Mouse (Mus musculus) lung, postnatal 0 days (tissue): ENCODE results near the gene Sdccag8. TPM values are rescaled to one million over a fixed set of nuclear protein-coding genes. Genes with fewer than 3 reads are reported as not detected.

ENCODE experiments used
- ATAC-seq: fragments of 200-750 bp; cut with Nextera tagmentation; 2 replicates; pipeline ENCODE4 v1.8.0; 2017; ENCODE audit warnings: moderate library complexity
- DNase-seq: peaks from one replicate; pipeline ENCODE4 v3.0.0-alpha.2; 2016; ENCODE audit warnings: low spot score
- H3K27ac ChIP-seq: fragments of 300-500 bp; sonication (generic); 2 replicates; pipeline ENCODE4 v1.5.1; 2014; ENCODE audit warnings: antibody characterized with exemption, mild to moderate bottlenecking, low read length, mixed read lengths
- H3K27me3 ChIP-seq: fragments of 300-500 bp; sonication (generic); replicated peaks from 2 replicates; pipeline ENCODE4 v1.6.1; 2014; ENCODE audit warnings: low read length, mixed read lengths; ENCODE audit not compliant: insufficient read depth
- H3K36me3 ChIP-seq: fragments of 300-500 bp; sonication (generic); 2 replicates; pipeline ENCODE4 v1.6.1; 2014; ENCODE audit warnings: low read length, mixed read lengths; ENCODE audit not compliant: insufficient read depth
- H3K4me1 ChIP-seq: fragments of 300-500 bp; sonication (generic); 2 replicates; pipeline ENCODE4 v1.6.1; 2014; ENCODE audit warnings: antibody characterized with exemption, low read depth, low read length, mixed read lengths; ENCODE audit not compliant: insufficient read depth
- H3K4me2 ChIP-seq: fragments of 300-500 bp; sonication (generic); replicated peaks from 2 replicates; pipeline ENCODE4 v1.6.1; 2014; ENCODE audit warnings: low read depth, mild to moderate bottlenecking, low read length, moderate library complexity, mixed read lengths
- H3K4me3 ChIP-seq: fragments of 300-500 bp; sonication (generic); 2 replicates; pipeline ENCODE4 v1.5.1; 2014; ENCODE audit warnings: low read depth, low read length
- H3K9ac ChIP-seq: fragments of 300-500 bp; sonication (generic); replicated peaks from 2 replicates; pipeline ENCODE4 v1.6.1; 2014; ENCODE audit warnings: low read depth, mild to moderate bottlenecking
- H3K9me3 ChIP-seq: fragments of 300-500 bp; sonication (generic); 2 replicates; pipeline ENCODE4 v1.6.1; 2016; ENCODE audit warnings: low read length, mixed read lengths
- CTCF ChIP-seq: IDR thresholded peaks from 2 replicates; pipeline ENCODE4 v1.5.1; 2016; ENCODE audit warnings: antibody characterized with exemption, mild to moderate bottlenecking
- EP300 ChIP-seq: IDR thresholded peaks from 2 replicates; pipeline ENCODE4 v1.6.1; 2016; ENCODE audit warnings: antibody characterized with exemption, mild to moderate bottlenecking, control low read depth
- WGBS: fragments of 180-500 bp; shearing (Covaris S2); extraction: QIAGEN DNeasy Blood & Tissue Kit; methylation state at CpG from one replicate; pipeline ENCODE4 v1.1.7; 2014; 5-methylcytosine and 5-hydroxymethylcytosine counted together
- microRNA counts: library from miRNA; unstranded; fragments of <30 nt; microRNA quantifications from one replicate; lab custom pipeline; 2015
- microRNA-seq: library from miRNA; unstranded; fragments of <30 nt; microRNA quantifications from one replicate; pipeline ENCODE4, GENCODE M21; 2016
- polyA plus RNA-seq: library from polyadenylated mRNA; unstranded; fragments of >200 nt; fragmentation: Nextera tagmentation; extraction: Ambion mirVana; gene quantifications from 2 replicates; pipeline ENCODE4 v1.2.1, GENCODE M21; 2015

The Sdccag8 gene
- polyA plus RNA-seq, 1 experiment from 2014 or later: 14.5 TPM

GRCm38 (mm10) chr1:177069161-177069560 is 254.7 kb downstream of the Sdccag8 start:
- no peak for ATAC-seq
- Histone ChIP-seq H3K27me3 (no peaks in the 10 kb centered on the region), H3K4me3 (no peak overlapping the region), H3K27ac (no peak overlapping the region), H3K4me2 (no peak overlapping the region), H3K36me3 (no peaks in the 10 kb centered on the region), H3K9ac (no peak overlapping the region), H3K9me3 (no peaks in the 10 kb centered on the region), H3K4me1 (no peaks in the 10 kb centered on the region)
- 87% methylated on average over 2 of the region's 2 CpGs for WGBS
- no peak for TF ChIP-seq EP300
- TF ChIP-seq CTCF: no peak
- no peak for DNase-seq

MicroRNAs within 50 kb of the gene (microRNA counts, 519-probe panel; counts per million panel counts)
- microRNA mmu-miR-350 (lab: Ali Mortazavi, UCI): 4,994 counts per million, percentile 58 among the panel's probes with 10 or more counts

Small RNAs within 50 kb of the gene (microRNA-seq; reads per million reads assigned to microRNA genes)
- gene Gm25993 (not detected), gene Mir350 (168 reads per million, percentile 55 among the genes with 10 or more reads in this experiment)

Other genes with a start within 250 kb of the Sdccag8 start
- gene Cep170, start 593 bp upstream of the Sdccag8 start, polyA plus RNA-seq: 12.7 and 12.8 TPM in 2 replicates